Mouse (Mus musculus) gastrocnemius, postnatal 25 days (tissue): Measurements from ENCODE around the gene H3f3b. TPM values are rescaled to one million over a fixed set of nuclear protein-coding genes. Genes with fewer than 3 reads are reported as not detected.

ENCODE experiments used
- DNase-seq: peaks from one replicate; pipeline ENCODE4 v3.0.0; 2022
- total RNA-seq, 2 experiments: library from RNA; stranded (reverse); gene quantifications; 1 replicate in 1 of 2; 2 replicates in 1 of 2; pipeline ENCODE4 v1.2.3; 2021

H3f3b gene
- total RNA-seq, 2 experiments from 2014 or later: 65.8 to 68.4 TPM

GRCm38 (mm10) chr11:116001725-116002124, 26.0 kb downstream of the H3f3b start:
- DNase-seq: no peak

- DNase-seq: no peak
Measured at GRCm38 (mm10) chr11:116000607-116001006, 27.2 kb downstream of the H3f3b start.

GRCm38 (mm10) chr11:115999538-116000143, 28.1 kb downstream of the H3f3b start:
- DNase-seq: no peak

GRCm38 (mm10) chr11:115999027-115999426, 28.7 kb downstream of the H3f3b start:
- no peak for DNase-seq

GRCm38 (mm10) chr11:115997662-115998061, 30.1 kb downstream of the H3f3b start:
- no peak for DNase-seq

- DNase-seq: no peak
Measured at GRCm38 (mm10) chr11:115997047-115997446, 30.7 kb downstream of the H3f3b start.

- no peak for DNase-seq
Measured at GRCm38 (mm10) chr11:115995256-115995655, 32.5 kb downstream of the H3f3b start.

GRCm38 (mm10) chr11:115992098-115992497, 35.7 kb downstream of the H3f3b start:
- DNase-seq: no peak

- no peak for DNase-seq
Measured at GRCm38 (mm10) chr11:115989686-115990085, 38.1 kb downstream of the H3f3b start.

- no peak for DNase-seq
Measured at GRCm38 (mm10) chr11:115983291-115983690, 44.5 kb downstream of the H3f3b start.

- no peak for DNase-seq
Measured at GRCm38 (mm10) chr11:115982472-115982871, 45.3 kb downstream of the H3f3b start.

GRCm38 (mm10) chr11:115975544-115975943, 52.2 kb downstream of the H3f3b start:
- no peak for DNase-seq

GRCm38 (mm10) chr11:115975083-115975420, 52.7 kb downstream of the H3f3b start:
- no peak for DNase-seq

- DNase-seq: no peak
Measured at GRCm38 (mm10) chr11:115974309-115975082, 53.3 kb downstream of the H3f3b start, which contains the start of gene Itgb4. Gene Itgb4, plus strand, starts transcription at chr11:115974709.

Other genes with a start within 250 kb of the H3f3b start
- 10 to 100 TPM; 13.7 to 13.9 TPM for gene Caskin2, start 214.3 kb downstream of the H3f3b start, total RNA-seq
- 1 to 10 TPM; 3.2 to 7.5 TPM for gene Tsen54, start 213.2 kb downstream of the H3f3b start, total RNA-seq
- 1 to 10 TPM; 7.8 to 9.0 TPM for gene Llgl2, start 203.9 kb downstream of the H3f3b start, total RNA-seq
- gene Myo15b, start 169.6 kb downstream of the H3f3b start, total RNA-seq: not detected
- 1 to 10 TPM in 1 of 2 experiments, under 1 TPM in 1; 0.51 to 1.9 TPM for gene Smim5, start 128.0 kb downstream of the H3f3b start, total RNA-seq
- gene Smim6, start 115.9 kb downstream of the H3f3b start, total RNA-seq: not detected
- gene Sap30bp, start 94.7 kb downstream of the H3f3b start, total RNA-seq: 10 to 100 TPM in 1 of 2 experiments, 1 to 10 TPM in 1; 9.4 to 14.5 TPM
- 1 to 10 TPM; 4.9 to 6.8 TPM for gene Recql5, start 94.5 kb downstream of the H3f3b start, total RNA-seq
- gene Itgb4, start 53.3 kb downstream of the H3f3b start, total RNA-seq: 1 to 10 TPM; 4.2 to 4.5 TPM
- 1 to 10 TPM; 3.6 to 4.3 TPM for gene Galk1, start 15.2 kb downstream of the H3f3b start, total RNA-seq
- 1 to 10 TPM; 6.1 to 6.6 TPM for gene Unk, start 2.4 kb upstream of the H3f3b start, total RNA-seq
- gene Unc13d, start 50.0 kb upstream of the H3f3b start, total RNA-seq: under 1 TPM; 0.16 to 0.38 TPM
- 10 to 100 TPM; 58.1 to 64.4 TPM for gene Wbp2, start 59.0 kb upstream of the H3f3b start, total RNA-seq
- gene Trim47, start 99.2 kb upstream of the H3f3b start, total RNA-seq: 10 to 100 TPM in 1 of 2 experiments, 1 to 10 TPM in 1; 7.9 to 14.5 TPM
- 1 to 10 TPM; 5.1 to 5.4 TPM for gene Trim65, start 103.2 kb upstream of the H3f3b start, total RNA-seq
- gene Mrpl38, start 110.9 kb upstream of the H3f3b start, total RNA-seq: 10 to 100 TPM; 48.7 to 50.8 TPM
- 10 to 100 TPM in 1 of 2 experiments, 1 to 10 TPM in 1; 8.8 to 11.4 TPM for gene Fbf1, start 140.2 kb upstream of the H3f3b start, total RNA-seq
- gene Ten1, start 170.9 kb upstream of the H3f3b start, total RNA-seq: 10 to 100 TPM; 19.9 to 22.5 TPM
- gene Acox1, start 171.1 kb upstream of the H3f3b start, total RNA-seq: 10 to 100 TPM; 56.1 to 73.6 TPM
- gene Evpl, start 210.1 kb upstream of the H3f3b start, total RNA-seq: under 1 TPM; 0.05 to 0.13 TPM
- 10 to 100 TPM; 65.8 to 75.9 TPM for gene Srp68, start 246.3 kb upstream of the H3f3b start, total RNA-seq